Mouse (Mus musculus) ZHBTc4 (cell line): ENCODE measurements at regions not wholly inside any gene's neighbourhood (a gene's known extent, or its start where the extent isn't known, plus 50 kb on each side); places are given as distances from the start of the nearest gene placed in this dataset.

ENCODE experiments used
- DNase-seq: peaks from one replicate; pipeline ENCODE4 v3.0.0-alpha.2; 2011; ENCODE audit warnings: low read depth, low spot score

- no peak for DNase-seq
These were observed 326.3 kb downstream of the Gm11361 start for GRCm38 (mm10) chr13:28583617-28584016.

GRCm38 (mm10) chr13:28575202-28575851 lies 318.0 kb downstream of the Gm11361 start:
- no peak for DNase-seq

GRCm38 (mm10) chr13:28573364-28573763 lies 316.0 kb downstream of the Gm11361 start:
- DNase-seq, result no peak

GRCm38 (mm10) chr13:28572448-28572847 lies 315.1 kb downstream of the Gm11361 start:
- no peak for DNase-seq

- no peak for DNase-seq
These were observed 314.4 kb downstream of the Gm11361 start for GRCm38 (mm10) chr13:28571716-28572115.

GRCm38 (mm10) chr13:28563585-28563984 lies 306.3 kb downstream of the Gm11361 start:
- DNase-seq, result no peak

- peak; percentile 28 for DNase-seq
These were observed 302.8 kb downstream of the Gm11361 start for GRCm38 (mm10) chr13:28560081-28560480.

GRCm38 (mm10) chr13:28557032-28557570 lies 299.8 kb downstream of the Gm11361 start:
- DNase-seq, result no peak

GRCm38 (mm10) chr13:28556385-28556938 lies 299.1 kb downstream of the Gm11361 start:
- no peak for DNase-seq

- no peak for DNase-seq
These were observed 297.0 kb downstream of the Gm11361 start for GRCm38 (mm10) chr13:28554143-28554830.

GRCm38 (mm10) chr13:28552974-28553750 lies 295.8 kb downstream of the Gm11361 start:
- DNase-seq, result no peak

- DNase-seq, result no peak
These were observed 294.2 kb downstream of the Gm11361 start for GRCm38 (mm10) chr13:28551555-28551954.

GRCm38 (mm10) chr13:28545797-28546196 lies 288.5 kb downstream of the Gm11361 start:
- no peak for DNase-seq

GRCm38 (mm10) chr13:28545337-28545736 lies 288.0 kb downstream of the Gm11361 start:
- no peak for DNase-seq

GRCm38 (mm10) chr13:28544819-28545180 lies 287.5 kb downstream of the Gm11361 start:
- DNase-seq, result no peak

GRCm38 (mm10) chr13:28544003-28544818 lies 286.9 kb downstream of the Gm11361 start:
- DNase-seq, result peak; percentile 39

- no peak for DNase-seq
These were observed 284.3 kb downstream of the Gm11361 start for GRCm38 (mm10) chr13:28541607-28542006.

- no peak for DNase-seq
These were observed 275.8 kb downstream of the Gm11361 start for GRCm38 (mm10) chr13:28533080-28533479.

- no peak for DNase-seq
These were observed 274.9 kb downstream of the Gm11361 start for GRCm38 (mm10) chr13:28532278-28532677.

- no peak for DNase-seq
These were observed 274.2 kb downstream of the Gm11361 start for GRCm38 (mm10) chr13:28531534-28531999.

- no peak for DNase-seq
These were observed 273.6 kb downstream of the Gm11361 start for GRCm38 (mm10) chr13:28530947-28531346.
